Mouse (Mus musculus) thymus, adult 2 months (tissue): ENCODE measurements at regions not wholly inside any gene's neighbourhood (a gene's known extent, or its start where the extent isn't known, plus 50 kb on each side); places are given as distances from the start of the nearest gene placed in this dataset.

ENCODE experiments used
- CTCF ChIP-seq: fragments of 200-500 bp; IDR thresholded peaks from 2 replicates; pipeline ENCODE4 v1.5.1; 2012; ENCODE audit warnings: mild to moderate bottlenecking, control low read depth, low read length, moderate library complexity, borderline replicate concordance; ENCODE audit not compliant: control insufficient read depth, poor library complexity, insufficient read depth; ENCODE audit errors: extremely low read depth
- POLR2A ChIP-seq: fragments of 200-500 bp; IDR thresholded peaks from 2 replicates; pipeline ENCODE4 v1.6.1; 2012; ENCODE audit warnings: mild to moderate bottlenecking, low read length, control low read depth, moderate library complexity; ENCODE audit not compliant: control insufficient read depth, poor library complexity, insufficient read depth; ENCODE audit errors: extremely low read depth

DNA sequence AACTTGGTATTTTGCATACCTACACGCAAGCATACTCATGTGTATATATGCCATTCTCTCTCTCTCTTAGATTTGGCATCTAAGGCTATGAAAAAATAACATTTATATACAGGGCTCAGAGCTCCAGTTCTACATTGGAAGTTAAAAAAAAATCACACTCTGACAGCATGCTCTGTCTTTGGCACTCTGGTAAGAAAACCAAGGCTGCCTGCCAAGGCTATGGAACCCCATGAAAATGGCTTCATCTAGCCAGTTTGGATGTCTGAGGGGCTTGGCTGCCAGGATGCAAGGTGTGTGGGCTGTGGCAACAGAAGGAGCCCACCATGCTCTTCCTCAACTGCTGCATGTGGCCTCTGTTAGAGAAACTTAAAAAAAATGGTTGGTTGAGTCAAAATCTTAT, 83.5 kb downstream of the Cct8l1 start:
- TF ChIP-seq CTCF (no peak), POLR2A (no peak)
